Mouse (Mus musculus): Measurements from ENCODE around the gene Cirbp.

Gene Cirbp

DNA sequence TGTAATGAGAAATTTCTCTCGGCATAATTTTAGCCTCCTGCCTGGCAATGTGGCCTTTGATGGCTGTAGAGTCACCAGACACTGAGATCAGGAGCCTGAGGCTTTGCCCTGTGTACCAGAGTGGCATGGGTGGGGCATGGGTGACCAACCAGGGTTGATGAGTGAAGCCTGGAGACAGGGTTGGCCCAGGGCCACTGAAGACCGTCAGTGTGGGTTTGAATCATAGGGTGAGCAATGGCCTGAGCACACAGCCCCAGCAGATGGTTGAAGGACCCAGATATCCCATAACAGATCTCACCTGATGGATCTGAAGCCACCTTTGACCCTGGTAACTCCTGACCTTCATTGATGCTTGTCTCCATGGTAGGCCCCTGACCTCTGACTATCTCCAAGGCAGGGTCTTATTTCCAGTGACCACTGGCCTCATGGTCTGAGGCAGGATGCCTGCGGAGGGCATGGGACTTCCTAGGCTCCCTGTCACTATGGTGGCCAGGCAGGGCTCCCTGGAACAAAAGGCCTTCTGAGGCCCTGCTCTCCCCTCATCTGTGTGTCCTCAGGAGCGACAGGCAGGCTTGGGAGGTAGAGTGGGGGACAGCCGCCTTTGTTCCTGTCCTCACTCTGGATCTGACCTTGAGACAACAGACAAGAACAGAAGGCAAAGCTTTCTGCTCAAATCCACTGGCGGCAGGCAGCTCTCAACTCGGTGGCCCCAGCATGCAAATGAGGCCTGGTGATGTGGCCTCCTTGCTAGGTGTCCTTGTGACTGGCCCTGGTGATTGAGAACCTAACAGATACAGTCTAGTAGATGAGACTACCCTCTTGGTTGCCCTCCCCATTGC, 11.9 kb downstream of the Cirbp start:
- no peak for DNase-seq (ENCODE audit: low spot score in 2 of 2)

GRCm38 (mm10) chr10:80179068-80180051, 13.6 kb downstream of the Cirbp start, which contains the start of gene Efna2:
TSS of gene Efna2 (plus strand) at chr10:80179482.
- DNase-seq (ENCODE audit: low spot score in 2 of 2) = no peak

- no peak for DNase-seq (ENCODE audit: low spot score in 2 of 2)
These were observed 14.5 kb downstream of the Cirbp start for GRCm38 (mm10) chr10:80180288-80180687.

DNA sequence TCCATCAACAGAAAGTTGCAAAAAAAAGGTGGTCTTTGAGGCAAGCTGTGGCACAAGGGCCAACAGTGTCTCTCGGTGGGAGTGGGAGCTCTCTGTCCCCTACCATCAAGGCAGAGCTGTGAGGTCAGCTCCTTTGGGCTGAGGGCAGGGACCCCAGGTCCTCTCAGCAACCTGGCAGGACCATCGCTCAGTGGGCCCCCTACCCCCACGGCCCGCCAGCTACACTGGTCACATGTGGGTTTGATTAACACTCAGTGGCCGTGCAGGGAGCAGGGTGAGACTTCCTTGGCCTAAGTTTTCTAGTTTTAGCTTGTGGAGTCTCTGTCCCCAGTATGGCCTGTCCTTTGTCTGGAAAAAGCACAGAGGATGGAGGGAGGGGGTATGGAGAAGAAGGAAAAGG, 15.0 kb downstream of the Cirbp start:
- DNase-seq (ENCODE audit: low spot score in 2 of 2) = no peak

DNA sequence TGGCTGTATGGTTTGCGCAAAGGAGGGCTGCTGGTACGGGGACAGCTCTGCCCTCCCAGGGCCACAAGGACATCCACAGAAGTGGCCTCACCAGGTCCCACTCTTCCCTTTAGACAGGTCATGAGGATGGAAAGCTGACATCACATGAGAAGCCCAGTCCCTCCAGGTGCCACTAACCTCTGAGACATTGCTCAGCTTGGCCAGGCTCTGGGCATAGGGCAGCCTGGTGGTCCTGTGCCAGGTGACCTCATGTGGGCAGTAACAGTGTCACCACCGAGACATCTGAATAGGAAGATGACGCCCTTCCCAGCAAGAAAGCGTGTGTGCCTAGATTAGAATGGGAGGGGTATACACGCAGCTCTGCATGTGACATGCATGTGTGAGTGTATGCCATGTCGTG, 16.8 kb downstream of the Cirbp start:
- DNase-seq (ENCODE audit: low spot score in 2 of 2) = no peak

DNA sequence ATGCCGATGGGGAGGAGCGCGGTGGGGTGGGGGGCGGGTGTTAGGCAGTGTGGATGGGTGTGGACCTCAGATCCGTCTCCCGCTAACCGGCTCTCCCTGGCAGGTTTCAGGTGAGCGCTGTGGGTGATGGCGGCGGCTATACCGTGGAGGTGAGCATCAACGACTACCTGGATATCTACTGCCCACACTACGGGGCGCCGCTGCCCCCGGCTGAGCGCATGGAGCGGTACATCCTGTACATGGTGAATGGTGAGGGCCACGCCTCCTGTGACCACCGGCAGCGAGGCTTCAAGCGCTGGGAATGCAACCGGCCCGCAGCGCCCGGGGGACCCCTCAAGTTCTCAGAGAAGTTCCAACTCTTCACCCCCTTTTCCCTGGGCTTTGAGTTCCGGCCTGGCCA, 20.9 kb downstream of the Cirbp start:
- DNase-seq (ENCODE audit: low spot score in 2 of 2) = no peak

GRCm38 (mm10) chr10:80187739-80188138, 22.0 kb downstream of the Cirbp start:
- no peak for DNase-seq (ENCODE audit: low spot score in 2 of 2)

GRCm38 (mm10) chr10:80188453-80189024, 22.8 kb downstream of the Cirbp start:
- DNase-seq (ENCODE audit: low spot score in 2 of 2) = no peak

GRCm38 (mm10) chr10:80189999-80190398, 24.2 kb downstream of the Cirbp start:
- no peak for DNase-seq (ENCODE audit: low spot score in 2 of 2)

GRCm38 (mm10) chr10:80190491-80191051, 24.8 kb downstream of the Cirbp start:
- DNase-seq (ENCODE audit: low spot score in 2 of 2) = peak in 1 of 2 experiments; percentile 28

GRCm38 (mm10) chr10:80193976-80194375, 28.2 kb downstream of the Cirbp start:
- DNase-seq (ENCODE audit: low spot score in 2 of 2) = no peak

DNA sequence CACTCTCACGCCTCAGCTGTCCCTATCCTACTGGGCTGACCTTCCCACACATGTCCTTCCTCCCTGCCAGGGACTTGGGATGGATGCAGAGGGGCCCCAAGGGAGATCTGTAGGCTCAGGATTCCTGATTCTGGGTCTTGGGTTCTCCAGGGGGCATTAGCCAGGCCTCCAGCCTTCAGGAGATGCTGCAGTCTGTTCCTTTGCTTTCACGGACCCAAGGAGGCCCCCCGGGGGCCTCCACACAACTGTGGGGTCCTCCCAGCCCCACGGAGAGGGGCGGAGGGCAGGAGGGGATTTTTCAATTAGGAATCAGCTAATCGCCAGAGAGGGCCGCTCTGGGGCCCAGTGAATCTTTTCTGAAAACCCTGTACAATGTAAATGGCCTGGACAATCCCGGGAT, 28.7 kb downstream of the Cirbp start:
- DNase-seq (ENCODE audit: low spot score in 2 of 2) = no peak

DNA sequence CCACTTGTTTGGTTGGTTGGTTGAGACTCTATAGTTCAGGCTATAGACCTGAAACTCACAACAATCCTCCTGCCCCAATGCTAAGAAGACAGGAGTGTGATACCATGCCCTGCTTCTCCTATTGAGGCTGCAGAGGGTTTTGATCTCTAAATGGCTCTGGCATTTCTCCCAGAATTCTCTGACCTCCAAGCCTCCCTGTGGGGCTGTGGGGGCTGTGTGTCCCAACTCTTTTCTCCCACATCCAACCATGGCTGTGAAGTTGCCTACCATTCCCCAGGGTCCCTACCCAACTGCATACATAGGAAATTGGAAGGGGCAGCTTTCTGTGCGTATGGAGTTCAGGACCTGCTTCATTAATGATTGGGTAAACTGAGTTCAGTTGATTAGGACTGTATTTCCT, 30.4 kb downstream of the Cirbp start:
- no peak for DNase-seq (ENCODE audit: low spot score in 2 of 2)

DNA sequence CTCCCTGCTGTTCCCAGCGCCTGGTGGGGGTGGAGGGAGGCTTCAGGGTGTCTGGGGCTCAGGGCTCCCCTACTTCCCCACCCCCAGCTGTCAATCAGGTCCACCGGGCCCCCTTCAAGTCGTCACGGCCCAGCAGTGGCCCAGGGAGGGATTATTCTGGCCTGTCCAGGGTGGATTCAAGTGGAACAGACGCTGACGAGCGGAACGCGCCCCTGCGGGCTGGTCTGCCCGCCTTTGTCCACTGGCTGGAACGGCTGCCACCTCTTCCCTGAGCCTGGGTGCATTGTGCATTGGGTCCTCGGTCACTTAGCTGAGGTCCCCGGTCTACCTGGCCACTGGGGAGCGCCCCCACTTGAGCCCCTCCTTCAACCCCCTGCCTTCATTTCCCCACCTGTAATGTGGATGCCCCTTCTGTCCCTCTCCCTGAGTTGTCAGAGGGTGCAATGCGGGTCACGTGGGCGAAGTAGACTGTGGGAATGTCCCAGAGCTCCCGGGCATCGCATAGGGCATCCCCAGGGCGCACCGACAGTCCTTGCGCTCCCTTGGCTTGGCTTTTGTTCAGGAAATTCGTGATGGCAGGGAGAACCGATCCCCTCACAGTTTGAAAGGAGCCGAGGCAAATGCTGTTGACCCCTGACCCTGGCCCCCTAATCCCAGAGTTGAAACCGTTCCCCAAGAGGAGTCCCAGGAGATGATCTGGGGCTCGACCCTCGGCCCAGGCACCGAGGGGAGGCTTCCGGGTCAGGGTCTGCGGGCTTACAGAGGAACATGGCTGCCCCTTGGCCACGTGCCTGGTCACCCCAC, 31.2 kb downstream of the Cirbp start:
- DNase-seq (ENCODE audit: low spot score in 2 of 2) = no peak

DNA sequence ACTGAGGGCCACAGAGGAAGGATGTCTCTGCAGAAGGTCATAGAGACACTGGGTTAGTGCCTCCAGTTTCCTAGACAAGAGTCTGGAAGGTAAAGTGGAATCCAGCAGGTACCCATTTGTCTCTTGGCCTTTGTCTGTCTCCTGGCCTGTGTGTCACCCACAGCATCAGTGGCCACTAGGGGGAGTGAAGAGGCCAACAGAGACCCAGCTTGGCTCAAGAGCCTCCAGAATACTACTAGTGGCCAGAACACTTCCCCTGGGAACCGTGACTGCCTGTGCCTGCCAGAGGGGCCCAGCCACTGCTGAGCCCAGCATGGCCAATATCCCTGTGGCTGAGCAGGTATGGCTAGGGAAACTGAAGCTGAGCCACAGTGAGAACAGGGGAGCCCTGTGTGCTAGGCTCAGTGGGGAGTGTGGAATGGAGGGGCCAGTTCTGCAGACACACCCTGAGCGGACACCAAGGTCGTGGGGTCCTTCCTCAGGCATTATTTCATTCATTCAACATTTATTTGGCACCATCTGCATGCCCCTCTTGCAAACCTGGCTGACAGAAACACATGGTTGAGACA, 33.7 kb downstream of the Cirbp start:
- DNase-seq (ENCODE audit: low spot score in 2 of 2) = peak; percentile 46 to 61

- DNase-seq (ENCODE audit: low spot score in 2 of 2) = no peak
These were observed 34.7 kb downstream of the Cirbp start for GRCm38 (mm10) chr10:80200485-80200884.

DNA sequence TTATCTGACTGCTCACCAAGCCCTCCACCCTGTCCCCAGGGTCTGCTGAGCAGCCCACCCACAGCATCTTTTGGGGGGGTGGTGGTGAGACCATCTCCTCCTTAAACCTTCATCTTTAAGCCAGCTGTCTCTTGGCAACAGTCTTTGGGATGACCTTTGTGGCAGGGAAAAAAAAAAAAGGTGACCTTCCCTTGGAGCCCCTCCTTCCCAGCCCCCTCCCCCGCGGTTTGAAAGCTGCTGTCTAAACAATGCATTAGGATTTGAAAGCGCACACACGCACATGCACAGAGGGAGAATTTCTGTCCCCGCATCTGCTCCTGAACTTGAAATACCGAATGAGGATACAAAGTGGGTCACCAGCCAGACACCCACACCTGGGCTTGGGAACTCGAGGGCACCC, 38.3 kb downstream of the Cirbp start:
- no peak for DNase-seq (ENCODE audit: low spot score in 2 of 2)

GRCm38 (mm10) chr10:80207201-80207600, 41.4 kb downstream of the Cirbp start:
- DNase-seq (ENCODE audit: low spot score in 2 of 2) = no peak

- DNase-seq (ENCODE audit: low spot score in 2 of 2) = no peak
These were observed 41.9 kb downstream of the Cirbp start for GRCm38 (mm10) chr10:80207676-80208075.

DNA sequence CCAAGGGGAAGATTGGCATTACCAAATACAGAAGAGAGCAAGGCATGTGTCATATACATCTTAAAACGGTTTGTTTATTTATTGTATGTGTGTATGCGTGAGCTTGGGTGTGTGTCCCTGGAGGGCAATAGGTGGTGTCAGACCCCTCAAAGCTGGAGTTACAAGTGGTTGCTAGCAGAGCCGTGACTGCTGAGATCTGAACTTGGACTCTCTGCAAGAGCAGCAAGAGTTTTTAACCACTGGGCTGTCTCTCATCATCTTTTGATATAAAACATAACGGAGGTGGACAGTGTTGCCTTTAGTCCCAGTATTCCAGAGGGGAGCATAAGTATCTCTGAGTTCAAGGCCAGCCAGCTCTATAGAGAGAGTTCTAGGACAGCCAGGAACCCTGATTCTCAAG, 42.5 kb downstream of the Cirbp start:
- DNase-seq (ENCODE audit: low spot score in 2 of 2) = no peak
